Mouse (Mus musculus) kidney, adult 11 months (tissue): ENCODE results near the gene Sdhaf2.
"Not testable (repeated sequence)": the region's sequence is repeated elsewhere in the genome, so short reads cannot be mapped to it uniquely, and the experiment has no call there.

Experiments
- DNase-seq: peaks from one replicate; pipeline ENCODE4 v3.0.0; 2022

Sdhaf2 gene

GRCm38 (mm10) chr19:10525910-10526309 is at the start of gene Sdhaf2:
Gene Sdhaf2, minus strand, starts transcription at chr19:10526142.
- no peak for DNase-seq

- no peak for DNase-seq
These were observed 43.7 kb upstream of the Sdhaf2 start for GRCm38 (mm10) chr19:10569627-10570026.

GRCm38 (mm10) chr19:10565217-10565616 is 39.3 kb upstream of the Sdhaf2 start:
- no peak for DNase-seq

GRCm38 (mm10) chr19:10564278-10564677 is 38.3 kb upstream of the Sdhaf2 start:
- no peak for DNase-seq

- DNase-seq, result no peak
These were observed 36.4 kb upstream of the Sdhaf2 start for GRCm38 (mm10) chr19:10562351-10562750.

- DNase-seq, result no peak
These were observed 35.8 kb upstream of the Sdhaf2 start for GRCm38 (mm10) chr19:10561558-10562314.

GRCm38 (mm10) chr19:10560108-10560507 is 34.2 kb upstream of the Sdhaf2 start:
- DNase-seq, result no peak

- DNase-seq, result not testable (repeated sequence)
These were observed 32.0 kb upstream of the Sdhaf2 start for GRCm38 (mm10) chr19:10557837-10558375.

- DNase-seq, result no peak
These were observed 31.5 kb upstream of the Sdhaf2 start for GRCm38 (mm10) chr19:10557430-10557829.

GRCm38 (mm10) chr19:10557001-10557400 is 31.1 kb upstream of the Sdhaf2 start:
- DNase-seq, result no peak

GRCm38 (mm10) chr19:10555624-10556510 is 29.9 kb upstream of the Sdhaf2 start, which contains the start of gene Tmem216:
Gene Tmem216, minus strand, starts transcription at chr19:10556238.
- DNase-seq, result peak; percentile 80

GRCm38 (mm10) chr19:10539454-10539853 is 13.5 kb upstream of the Sdhaf2 start:
- no peak for DNase-seq

- DNase-seq, result no peak
These were observed 4.1 kb upstream of the Sdhaf2 start for GRCm38 (mm10) chr19:10530082-10530481.

- peak; percentile 92 for DNase-seq
These were observed 638 bp downstream of the Sdhaf2 start, which contains the start of gene Cpsf7 for GRCm38 (mm10) chr19:10525106-10525901. Gene Cpsf7, plus strand, starts transcription at chr19:10525266.

- no peak for DNase-seq
These were observed 1.2 kb downstream of the Sdhaf2 start for GRCm38 (mm10) chr19:10524784-10525105.

- DNase-seq, result no peak
These were observed 2.4 kb downstream of the Sdhaf2 start for GRCm38 (mm10) chr19:10523483-10524080.

GRCm38 (mm10) chr19:10521926-10522325 is 4.0 kb downstream of the Sdhaf2 start:
- no peak for DNase-seq

- DNase-seq, result no peak
These were observed 5.6 kb downstream of the Sdhaf2 start for GRCm38 (mm10) chr19:10520355-10520754.

GRCm38 (mm10) chr19:10510759-10511330 is 15.1 kb downstream of the Sdhaf2 start:
- no peak for DNase-seq

GRCm38 (mm10) chr19:10502571-10502970 is 23.4 kb downstream of the Sdhaf2 start:
- DNase-seq, result no peak

GRCm38 (mm10) chr19:10500581-10500980 is 25.4 kb downstream of the Sdhaf2 start:
- DNase-seq, result no peak
